Mouse (Mus musculus) forebrain, embryonic 12.5 days (tissue): ENCODE results near the gene Emilin1. TPM values are rescaled to one million over a fixed set of nuclear protein-coding genes. Genes with fewer than 3 reads are reported as not detected.

ENCODE experiments used
- ATAC-seq: fragments of 200-750 bp; cut with Nextera tagmentation; 2 replicates; pipeline ENCODE4 v1.8.0; 2017; ENCODE audit warnings: moderate TSS enrichment; ENCODE audit not compliant: low FRiP score
- H3K27ac ChIP-seq: fragments of 300-500 bp; sonication (generic); 2 replicates; pipeline ENCODE4 v1.5.1; 2016; ENCODE audit warnings: mild to moderate bottlenecking
- H3K27me3 ChIP-seq: fragments of 300-500 bp; sonication (generic); 2 replicates; pipeline ENCODE4 v1.6.1; 2016; ENCODE audit warnings: mild to moderate bottlenecking
- H3K36me3 ChIP-seq: fragments of 300-500 bp; sonication (generic); replicated peaks from 2 replicates; pipeline ENCODE4 v1.6.1; 2016; ENCODE audit warnings: mild to moderate bottlenecking
- H3K4me1 ChIP-seq: fragments of 300-500 bp; sonication (generic); 2 replicates; pipeline ENCODE4 v1.6.1; 2016
- H3K4me2 ChIP-seq: fragments of 300-500 bp; sonication (generic); 2 replicates; pipeline ENCODE4 v1.6.1; 2016; ENCODE audit warnings: mild to moderate bottlenecking, moderate library complexity
- H3K4me3 ChIP-seq: fragments of 300-500 bp; sonication (generic); replicated peaks from 2 replicates; pipeline ENCODE4 v1.5.1; 2016; ENCODE audit warnings: mild to moderate bottlenecking
- H3K9ac ChIP-seq: fragments of 300-500 bp; sonication (generic); 2 replicates; pipeline ENCODE4 v1.6.1; 2016; ENCODE audit warnings: mild to moderate bottlenecking
- H3K9me3 ChIP-seq: fragments of 300-500 bp; sonication (generic); 2 replicates; pipeline ENCODE4 v1.6.1; 2016
- WGBS: fragments of 180-500 bp; shearing (Covaris S2); methylation state at CpG from one replicate; pipeline ENCODE4 v1.1.7; 2016; 5-methylcytosine and 5-hydroxymethylcytosine counted together
- polyA plus RNA-seq: library from polyadenylated mRNA; unstranded; fragments of >200 nt; fragmentation: Nextera tagmentation; extraction: Ambion mirVana; gene quantifications from 2 replicates; pipeline ENCODE4 v1.2.1, GENCODE M21; 2016

The Emilin1 gene
- polyA plus RNA-seq, result 39.1 and 52.4 TPM in 2 replicates

DNA sequence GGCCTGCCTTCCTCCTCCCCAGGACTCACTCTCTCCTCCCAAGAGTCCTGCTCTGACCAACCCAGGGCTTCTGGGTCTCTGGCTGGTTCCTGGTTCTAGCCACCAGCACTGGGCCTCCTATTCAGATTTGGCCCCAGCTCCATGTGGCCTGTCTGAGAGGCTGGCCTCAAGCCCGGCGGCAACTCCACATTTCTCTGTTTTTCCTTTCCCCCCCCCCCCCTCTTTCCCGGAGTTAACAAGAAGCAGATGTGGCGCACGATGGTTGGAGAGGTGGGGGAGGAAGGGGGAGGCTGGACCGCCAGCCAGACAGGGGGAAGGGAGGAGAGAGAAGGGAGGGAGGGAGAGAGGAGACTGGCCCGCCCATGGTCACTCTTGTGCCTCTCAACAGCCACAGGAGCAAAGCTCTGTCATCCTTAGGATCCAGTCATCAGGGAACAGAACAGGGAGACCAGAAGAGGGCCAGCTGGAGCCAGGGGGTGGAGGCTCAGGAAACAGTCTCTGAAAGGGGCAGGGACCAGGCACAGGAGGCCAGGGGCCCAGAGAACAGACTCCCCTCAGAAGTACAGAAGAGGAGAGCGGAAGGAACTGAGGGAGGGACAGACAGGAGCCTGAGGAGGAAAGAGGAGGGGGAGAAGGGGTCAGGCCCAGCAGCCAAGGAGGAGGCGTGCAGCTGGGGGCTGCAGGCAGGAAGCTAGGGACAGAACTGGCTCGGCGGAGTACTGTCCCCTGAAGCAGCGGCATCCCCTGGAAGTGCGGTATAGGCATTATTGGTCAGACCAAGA, at the start of gene Emilin1:
TSS of gene Emilin1 (plus strand) at position 343 of the 782 bp plus-strand sequence.
- H3K4me3 ChIP-seq, result peak within 1 kb of the TSS; percentile 16
- peak within 1 kb of the TSS; percentile 75 for H3K27ac ChIP-seq
- H3K4me2 ChIP-seq, result peak within 1 kb of the TSS; percentile 31
- 39% methylated on average over 13 of the region's 13 CpGs for WGBS
- H3K9me3 ChIP-seq, result no peaks in the 10 kb centered on the region
- peak within 1 kb of the TSS; percentile 36 for H3K9ac ChIP-seq
- no peaks in the 10 kb centered on the region for H3K36me3 ChIP-seq
- H3K4me1 ChIP-seq, result peaks cover 47% of the 10 kb centered on the region
- peaks cover 6% of the 10 kb centered on the region for H3K27me3 ChIP-seq
- no peak for ATAC-seq

DNA sequence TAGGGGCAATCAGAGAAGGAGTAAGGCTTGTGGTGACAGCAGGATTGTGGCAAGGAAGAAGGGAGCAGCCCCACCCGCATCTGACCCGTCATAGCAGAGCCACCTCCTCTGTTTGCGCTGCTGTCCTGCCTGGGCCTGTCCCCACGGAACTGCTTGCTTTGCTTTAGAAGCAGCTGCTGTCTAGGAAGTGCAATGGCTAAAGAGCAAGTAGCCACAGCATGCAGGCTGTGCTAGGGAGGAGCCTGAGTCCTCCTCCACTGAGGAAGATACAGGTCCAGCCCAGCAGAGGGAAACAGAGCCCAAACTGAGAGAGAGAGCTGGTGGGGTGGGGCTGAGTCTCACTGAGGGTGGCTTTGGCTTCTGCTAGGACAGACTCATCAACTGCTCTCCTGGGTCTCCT, 49.4 kb upstream of the Emilin1 start:
- WGBS, result 63% methylated on average over 4 of the region's 4 CpGs
- Histone ChIP-seq H3K9ac (no peak overlapping the region), H3K4me2 (no peak overlapping the region), H3K36me3 (peaks cover 27% of the 10 kb centered on the region), H3K27ac (no peak overlapping the region), H3K4me3 (no peak overlapping the region), H3K27me3 (no peaks in the 10 kb centered on the region), H3K4me1 (peaks cover under 1% of the 10 kb centered on the region; the same call in 1 of the 2 replicates), H3K9me3 (no peaks in the 10 kb centered on the region)
- no peak for ATAC-seq

DNA sequence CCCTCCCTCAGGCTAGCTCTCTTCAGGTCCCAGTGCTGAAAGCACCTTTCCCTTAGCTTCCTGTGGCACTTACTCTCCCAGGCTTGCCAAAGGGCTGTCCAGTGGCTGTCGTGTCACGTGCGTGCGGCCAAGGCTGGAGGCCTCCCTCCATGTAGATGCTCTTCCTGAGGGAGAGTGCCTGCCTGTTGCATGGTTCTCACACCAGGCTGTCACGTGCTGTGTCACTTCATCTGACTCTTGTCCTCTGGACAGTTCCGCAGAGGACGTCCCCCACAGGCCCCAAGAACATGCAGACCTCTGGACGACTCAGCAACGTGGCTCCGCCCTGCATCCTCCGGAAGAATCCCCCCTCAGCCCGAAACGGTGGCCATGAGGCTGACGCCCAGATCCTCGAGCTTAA, 48.9 kb upstream of the Emilin1 start:
- H3K36me3 ChIP-seq, result peaks cover 27% of the 10 kb centered on the region
- WGBS, result 49% methylated on average over 15 of the region's 15 CpGs
- H3K4me3 ChIP-seq, result no peak overlapping the region
- H3K9ac ChIP-seq, result no peak overlapping the region
- H3K4me1 ChIP-seq, result peaks cover 5% of the 10 kb centered on the region; the same call in 1 of the 2 replicates
- H3K27me3 ChIP-seq, result no peaks in the 10 kb centered on the region
- H3K27ac ChIP-seq, result no peak overlapping the region
- H3K9me3 ChIP-seq, result no peaks in the 10 kb centered on the region
- H3K4me2 ChIP-seq, result no peak overlapping the region
- ATAC-seq, result no peak

DNA sequence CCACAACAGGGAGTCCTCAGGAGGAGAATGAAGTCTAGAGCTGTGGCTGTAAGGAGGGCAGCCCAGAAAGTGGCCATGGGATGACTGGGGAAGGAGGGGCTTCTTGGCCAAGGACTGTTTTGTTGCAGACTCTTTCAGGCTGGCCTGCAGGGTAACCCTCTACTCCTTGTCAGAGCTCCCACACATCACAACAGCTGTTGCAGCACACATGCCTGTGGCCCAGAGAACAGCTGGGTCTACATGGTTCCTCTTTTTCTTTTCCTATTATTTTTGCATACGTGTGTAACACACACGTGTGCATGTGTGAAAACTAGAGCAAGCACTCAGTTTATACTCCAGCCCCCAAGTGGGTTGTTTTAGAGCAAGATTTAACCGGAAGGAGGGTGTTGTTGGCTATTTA, 46.3 kb upstream of the Emilin1 start:
- Histone ChIP-seq H3K4me3 (no peak overlapping the region), H3K9me3 (no peaks in the 10 kb centered on the region), H3K4me2 (no peak overlapping the region), H3K27ac (no peak overlapping the region), H3K9ac (no peak overlapping the region), H3K27me3 (no peaks in the 10 kb centered on the region), H3K4me1 (peaks cover 15% of the 10 kb centered on the region), H3K36me3 (peaks cover 36% of the 10 kb centered on the region)
- WGBS, result 91% methylated on average over 3 of the region's 3 CpGs
- no peak for ATAC-seq

DNA sequence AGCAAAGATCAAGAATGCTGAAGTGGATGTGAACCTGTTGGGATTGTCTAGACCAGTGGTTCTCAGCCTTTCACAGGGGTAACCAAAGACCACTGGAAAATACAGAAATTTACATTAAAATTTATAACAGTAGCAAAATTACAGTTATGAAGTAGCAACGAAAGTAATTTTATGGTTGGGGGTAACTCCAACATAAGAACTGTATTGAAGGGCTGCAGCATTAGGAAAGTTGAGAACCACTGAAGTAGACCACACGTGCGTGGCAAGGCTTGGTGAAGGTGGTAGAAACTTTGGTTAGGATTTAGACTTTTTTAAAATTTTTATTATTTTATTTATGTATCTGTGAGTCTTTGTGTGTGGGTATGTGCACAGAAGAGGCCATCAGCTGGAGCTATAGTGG, 45.5 kb upstream of the Emilin1 start, which contains the start of gene Tmem214:
TSS of gene Tmem214 (plus strand) at position 301 of the 400 bp plus-strand sequence.
- peaks cover 15% of the 10 kb centered on the region for H3K4me1 ChIP-seq
- H3K27me3 ChIP-seq, result no peaks in the 10 kb centered on the region
- peak within 1 kb of the TSS; percentile 88; the same call in 1 of the 2 replicates for H3K4me2 ChIP-seq
- no peak within 1 kb of the TSS for H3K27ac ChIP-seq
- WGBS, result 95% methylated on average over 3 of the region's 3 CpGs
- H3K9ac ChIP-seq, result no peak within 1 kb of the TSS; the same call in 1 of the 2 replicates
- no peak within 1 kb of the TSS for H3K4me3 ChIP-seq
- peaks cover 45% of the 10 kb centered on the region for H3K36me3 ChIP-seq
- H3K9me3 ChIP-seq, result no peaks in the 10 kb centered on the region
- ATAC-seq, result no peak

DNA sequence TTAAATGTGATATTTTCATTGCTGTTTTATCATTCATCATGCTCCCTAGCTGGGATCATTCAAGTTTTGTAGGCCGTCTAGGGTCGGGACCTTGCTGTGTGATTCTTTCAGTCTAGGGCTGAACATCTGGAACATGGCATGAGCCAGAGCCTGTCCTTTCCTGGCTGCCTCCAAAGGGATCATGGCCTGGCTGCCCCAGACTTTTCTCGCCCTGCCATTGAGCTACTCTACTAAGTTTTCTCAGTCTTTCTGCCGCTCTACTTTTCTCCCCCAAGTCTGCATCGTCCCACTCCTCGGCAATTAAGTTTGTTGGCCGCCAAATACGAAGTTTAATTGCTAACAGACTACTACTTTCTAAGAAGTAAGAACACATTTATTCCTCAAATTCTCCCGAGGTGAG, 44.2 kb upstream of the Emilin1 start:
- ATAC-seq, result peak; percentile 42; the same call in 1 of the 2 replicates
- H3K36me3 ChIP-seq, result peaks cover 58% of the 10 kb centered on the region

DNA sequence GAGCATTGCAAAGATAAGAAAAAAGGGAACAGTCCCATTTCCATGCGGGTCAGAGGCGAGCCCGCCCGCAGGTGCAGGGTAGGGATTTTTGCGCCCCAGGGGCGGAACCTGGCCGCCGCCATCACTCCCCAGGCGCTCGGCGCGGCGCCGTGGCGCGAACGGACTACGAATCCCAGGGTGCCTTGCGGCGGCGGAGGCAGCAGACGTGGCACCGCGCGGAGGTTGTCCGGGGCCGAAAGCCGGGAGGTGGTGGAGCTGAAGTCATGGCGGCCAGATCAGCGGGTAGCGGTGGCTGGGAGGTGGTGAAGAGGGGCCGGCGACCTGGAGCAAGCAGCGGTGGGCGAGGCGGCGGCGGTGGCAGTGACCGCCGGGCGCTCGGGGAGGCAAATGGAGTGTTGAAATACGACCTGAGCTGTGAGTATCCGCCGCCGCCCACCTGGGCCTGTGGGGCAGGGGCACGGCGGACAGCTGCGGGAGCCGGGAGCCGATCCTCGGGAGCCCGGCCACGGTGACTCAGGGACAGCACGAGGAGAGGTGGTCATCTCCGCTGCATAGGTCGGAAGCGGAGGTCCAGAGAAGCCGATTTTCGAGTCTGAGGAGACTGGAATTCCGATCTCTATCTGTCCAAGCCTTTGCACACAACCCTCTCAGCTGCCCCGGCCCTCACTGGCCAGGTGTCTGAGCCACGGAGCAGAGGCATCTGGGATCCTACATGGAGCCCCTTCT, 43.6 kb upstream of the Emilin1 start:
- Histone ChIP-seq H3K27ac (peak overlapping the region; percentile 50; the same call in 1 of the 2 replicates), H3K9ac (peak overlapping the region; percentile 85), H3K4me1 (peaks cover 15% of the 10 kb centered on the region), H3K36me3 (peaks cover 59% of the 10 kb centered on the region), H3K27me3 (no peaks in the 10 kb centered on the region), H3K9me3 (no peaks in the 10 kb centered on the region), H3K4me3 (peak overlapping the region; percentile 89), H3K4me2 (peak overlapping the region; percentile 88)
- peak; percentile 95 for ATAC-seq
- 1% methylated on average over 62 of the region's 63 CpGs for WGBS

More for the DNA sequence above, 44.2 kb upstream of the Emilin1 start:
- no peak overlapping the region for H3K27ac ChIP-seq
- H3K4me1 ChIP-seq, result peaks cover 15% of the 10 kb centered on the region
- no peaks in the 10 kb centered on the region for H3K27me3 ChIP-seq
- peak overlapping the region; percentile 88 for H3K4me2 ChIP-seq
- 18% methylated on average over 9 of the region's 9 CpGs for WGBS
- peak overlapping the region; percentile 89 for H3K4me3 ChIP-seq
- H3K9me3 ChIP-seq, result no peaks in the 10 kb centered on the region
- H3K9ac ChIP-seq, result peak overlapping the region; percentile 85

DNA sequence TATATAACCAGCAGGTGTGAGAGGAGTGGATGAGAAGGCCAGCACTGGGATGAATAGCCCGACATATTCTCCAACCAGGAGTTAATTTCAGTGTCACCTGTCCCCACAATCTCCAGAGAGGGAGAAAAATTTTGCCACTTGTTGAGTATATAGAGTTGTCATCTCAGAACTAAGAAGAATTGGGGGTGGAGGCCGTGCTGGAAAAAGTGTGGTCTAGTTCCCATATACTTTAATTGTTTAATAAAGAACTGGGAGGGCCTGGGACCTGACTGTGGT, 43.1 kb upstream of the Emilin1 start:
- H3K36me3 ChIP-seq, result peaks cover 59% of the 10 kb centered on the region
- no peaks in the 10 kb centered on the region for H3K27me3 ChIP-seq
- H3K4me3 ChIP-seq, result peak overlapping the region; percentile 89
- ATAC-seq, result no peak
- no peaks in the 10 kb centered on the region for H3K9me3 ChIP-seq
- peaks cover 15% of the 10 kb centered on the region for H3K4me1 ChIP-seq
- 21% methylated on average over 2 of the region's 2 CpGs for WGBS
- peak overlapping the region; percentile 85 for H3K9ac ChIP-seq
- H3K27ac ChIP-seq, result no peak overlapping the region
- H3K4me2 ChIP-seq, result peak overlapping the region; percentile 88

DNA sequence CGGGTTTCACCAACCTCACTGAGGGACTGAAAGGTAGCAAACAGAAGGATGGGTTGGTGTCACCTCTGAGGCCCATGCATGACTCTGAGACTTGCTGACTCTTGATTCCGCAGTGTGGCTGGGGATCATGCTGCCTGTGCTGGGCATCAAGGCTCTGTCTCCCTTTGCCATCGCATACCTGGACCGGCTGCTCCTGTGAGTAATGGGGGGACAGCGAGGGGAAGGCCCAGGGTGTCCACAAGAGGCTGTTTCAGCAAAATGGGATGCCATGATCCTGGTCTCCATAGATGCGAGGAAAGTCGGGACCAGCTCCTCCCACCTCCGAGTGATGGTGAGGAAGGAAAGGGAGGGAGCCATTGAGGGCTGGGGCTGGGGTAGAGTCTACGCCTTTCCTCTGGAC, 40.6 kb upstream of the Emilin1 start:
- Histone ChIP-seq H3K9ac (no peak overlapping the region), H3K36me3 (peaks cover 66% of the 10 kb centered on the region), H3K4me3 (no peak overlapping the region), H3K4me2 (no peak overlapping the region), H3K27me3 (no peaks in the 10 kb centered on the region), H3K27ac (no peak overlapping the region), H3K4me1 (peaks cover 15% of the 10 kb centered on the region), H3K9me3 (no peaks in the 10 kb centered on the region)
- ATAC-seq, result no peak
- 92% methylated on average over 9 of the region's 9 CpGs for WGBS

DNA sequence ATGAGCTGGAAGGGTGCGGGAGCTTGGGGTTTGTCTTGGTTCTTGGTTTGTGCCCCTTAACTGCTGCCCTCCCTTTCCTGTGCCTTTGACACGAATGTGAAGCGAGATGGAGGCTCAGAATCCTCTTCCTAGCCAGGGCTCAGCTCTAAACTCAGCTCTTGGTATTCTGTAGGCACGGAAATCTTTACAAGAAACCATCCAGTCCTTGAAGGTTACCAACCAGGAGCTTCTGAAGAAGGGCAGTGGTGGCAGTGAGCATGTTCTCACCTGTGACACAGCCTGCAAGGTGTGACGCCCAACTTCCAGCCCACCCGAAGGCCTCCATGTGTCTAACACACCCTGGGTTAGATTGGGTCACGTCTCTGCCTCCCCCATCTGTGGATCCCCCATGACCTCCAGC, 38.8 kb upstream of the Emilin1 start:
- peaks cover 10% of the 10 kb centered on the region for H3K4me1 ChIP-seq
- H3K36me3 ChIP-seq, result peaks cover 73% of the 10 kb centered on the region
- no peak overlapping the region for H3K4me3 ChIP-seq
- H3K4me2 ChIP-seq, result no peak overlapping the region
- no peak for ATAC-seq
- H3K27ac ChIP-seq, result no peak overlapping the region
- no peaks in the 10 kb centered on the region for H3K9me3 ChIP-seq
- no peaks in the 10 kb centered on the region for H3K27me3 ChIP-seq
- WGBS, result 95% methylated on average over 7 of the region's 7 CpGs
- no peak overlapping the region for H3K9ac ChIP-seq

DNA sequence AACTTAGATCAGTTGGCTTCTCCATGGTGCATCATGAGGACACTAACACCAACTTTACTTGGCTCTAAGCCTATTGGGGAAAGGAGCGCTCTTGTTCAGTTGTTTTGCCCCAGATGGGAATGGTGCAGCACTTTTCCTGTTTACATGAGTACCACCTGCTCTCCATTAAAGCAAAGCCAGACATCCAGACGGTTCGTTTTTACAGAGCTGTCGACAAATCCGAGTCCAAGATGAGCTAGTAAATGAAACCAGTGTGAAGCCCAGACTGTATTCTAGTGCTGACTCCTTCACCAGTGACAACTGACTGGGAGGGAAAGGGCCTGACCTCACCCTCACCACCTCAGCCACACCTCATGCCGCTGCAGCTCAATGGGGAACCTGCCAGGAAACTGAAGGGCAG, 34.6 kb upstream of the Emilin1 start:
- H3K9ac ChIP-seq, result no peak overlapping the region
- H3K9me3 ChIP-seq, result no peaks in the 10 kb centered on the region
- no peak overlapping the region for H3K4me2 ChIP-seq
- no peak overlapping the region for H3K27ac ChIP-seq
- ATAC-seq, result no peak
- 75% methylated on average over 6 of the region's 6 CpGs for WGBS
- peaks cover 46% of the 10 kb centered on the region for H3K36me3 ChIP-seq
- no peak overlapping the region for H3K4me3 ChIP-seq
- H3K27me3 ChIP-seq, result no peaks in the 10 kb centered on the region
- H3K4me1 ChIP-seq, result no peaks in the 10 kb centered on the region

DNA sequence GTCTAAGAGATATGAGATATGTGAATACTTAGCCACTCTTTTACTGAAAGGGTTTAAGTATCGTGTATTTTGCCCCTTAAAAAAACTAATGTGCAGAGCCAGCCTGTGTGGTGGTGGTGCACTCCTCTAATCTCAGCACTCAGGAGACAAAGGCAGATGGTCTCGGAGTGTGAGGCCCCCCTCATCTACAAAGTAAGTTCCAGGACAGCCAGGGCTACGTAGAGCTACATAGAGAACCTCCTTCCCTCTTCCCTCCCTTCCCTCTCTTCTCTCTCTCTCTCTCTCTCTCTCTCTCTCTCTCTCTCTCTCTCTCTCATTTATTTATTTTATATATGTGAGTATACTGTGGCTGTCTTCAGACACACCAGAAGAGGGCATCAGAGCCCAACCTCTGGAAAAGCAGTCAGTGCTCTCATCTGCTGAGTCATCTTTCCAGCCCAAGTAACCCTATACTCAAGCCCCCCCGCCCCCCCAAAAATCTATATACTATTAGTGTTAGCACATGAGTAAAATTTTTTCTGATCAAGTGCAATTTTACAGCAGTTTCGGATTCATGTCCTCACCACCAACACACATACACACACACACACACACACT, 33.8 kb upstream of the Emilin1 start:
- no peak overlapping the region for H3K27ac ChIP-seq
- 85% methylated on average over 5 of the region's 5 CpGs for WGBS

More for the DNA sequence above, 33.8 kb upstream of the Emilin1 start:
- Histone ChIP-seq H3K27me3 (no peaks in the 10 kb centered on the region), H3K4me2 (no peak overlapping the region), H3K36me3 (peaks cover 38% of the 10 kb centered on the region), H3K9me3 (no peaks in the 10 kb centered on the region), H3K4me1 (no peaks in the 10 kb centered on the region), H3K9ac (no peak overlapping the region), H3K4me3 (no peak overlapping the region)
- ATAC-seq, result no peak
